Mouse (Mus musculus): ENCODE results near the gene Erp27.

- TF ChIP-seq CTCF (IDR thresholded peaks at IDR 0.05; ENCODE audit: low read depth), result no peak
- TF ChIP-seq EP300 (optimal IDR thresholded peaks at IDR 0.05), result no peak
Observed at GRCm38 (mm10) chr6:136883431-136883915, 38.5 kb downstream of the Erp27 start.

Measured in stomach, postnatal 0 days (tissue).